Mouse (Mus musculus) embryonic facial prominence, embryonic 10.5 days (tissue): Measurements from ENCODE around the gene Lamc2. TPM values are rescaled to one million over a fixed set of nuclear protein-coding genes. Genes with fewer than 3 reads are reported as not detected.

ENCODE experiments used
- DNase-seq: peaks from one replicate; pipeline ENCODE4 v3.0.0-alpha.2; 2017; ENCODE audit warnings: low spot score
- H3K27ac ChIP-seq: fragments of 300-500 bp; sonication (generic); replicated peaks from 2 replicates; pipeline ENCODE4 v1.5.1; 2016; ENCODE audit warnings: mild to moderate bottlenecking
- H3K27me3 ChIP-seq: fragments of 300-500 bp; sonication (generic); replicated peaks from 2 replicates; pipeline ENCODE4 v1.6.1; 2016; ENCODE audit warnings: low read depth, mild to moderate bottlenecking; ENCODE audit not compliant: poor library complexity, severe bottlenecking
- H3K36me3 ChIP-seq: fragments of 300-500 bp; sonication (generic); replicated peaks from 2 replicates; pipeline ENCODE4 v1.6.1; 2016; ENCODE audit warnings: mild to moderate bottlenecking, moderate library complexity
- H3K4me1 ChIP-seq: fragments of 300-500 bp; sonication (generic); 2 replicates; pipeline ENCODE4 v1.6.1; 2016
- H3K4me3 ChIP-seq: fragments of 300-500 bp; sonication (generic); 2 replicates; pipeline ENCODE4 v1.5.1; 2016; ENCODE audit warnings: mild to moderate bottlenecking, moderate library complexity
- H3K9me3 ChIP-seq: fragments of 300-500 bp; sonication (generic); 2 replicates; pipeline ENCODE4 v1.6.1; 2016; ENCODE audit warnings: mild to moderate bottlenecking
- WGBS: fragments of 180-500 bp; shearing (Covaris S2); methylation state at CpG from one replicate; pipeline ENCODE4 v1.1.7; 2016; 5-methylcytosine and 5-hydroxymethylcytosine counted together
- polyA plus RNA-seq: library from polyadenylated mRNA; unstranded; fragments of >200 nt; fragmentation: Nextera tagmentation; extraction: Ambion mirVana; gene quantifications from 2 replicates; pipeline ENCODE4 v1.2.1, GENCODE M21; 2016

Gene Lamc2
- polyA plus RNA-seq, 1 experiment from 2014 or later, result 6.6 TPM

GRCm38 (mm10) chr1:153097017-153097675 is 89.1 kb downstream of the Lamc2 start:
- no peak for DNase-seq
- Histone ChIP-seq H3K4me3 (no peak overlapping the region), H3K9me3 (no peaks in the 10 kb centered on the region), H3K36me3 (no peaks in the 10 kb centered on the region), H3K4me1 (peaks cover 67% of the 10 kb centered on the region), H3K27ac (peak overlapping the region; percentile 48; the same call in 1 of the 2 replicates), H3K27me3 (peaks cover 19% of the 10 kb centered on the region)
- WGBS, result 87% methylated on average over 6 of the region's 6 CpGs

- DNase-seq, result peak; percentile 63
- H3K4me1 ChIP-seq, result peaks cover 73% of the 10 kb centered on the region
Observed at GRCm38 (mm10) chr1:153095826-153096727, 90.2 kb downstream of the Lamc2 start.

GRCm38 (mm10) chr1:153095328-153095727 is 90.9 kb downstream of the Lamc2 start:
- Histone ChIP-seq H3K4me3 (no peak overlapping the region), H3K9me3 (no peaks in the 10 kb centered on the region), H3K27me3 (peaks cover 19% of the 10 kb centered on the region), H3K27ac (no peak overlapping the region), H3K4me1 (peaks cover 73% of the 10 kb centered on the region), H3K36me3 (no peaks in the 10 kb centered on the region)
- DNase-seq, result no peak
- 38% methylated on average over 6 of the region's 6 CpGs for WGBS

More at GRCm38 (mm10) chr1:153095826-153096727, 90.2 kb downstream of the Lamc2 start:
- Histone ChIP-seq H3K4me3 (no peak overlapping the region), H3K9me3 (no peaks in the 10 kb centered on the region), H3K27ac (peak overlapping the region; percentile 48), H3K27me3 (peaks cover 19% of the 10 kb centered on the region), H3K36me3 (no peaks in the 10 kb centered on the region)
- WGBS, result 8% methylated on average over 16 of the region's 16 CpGs

DNA sequence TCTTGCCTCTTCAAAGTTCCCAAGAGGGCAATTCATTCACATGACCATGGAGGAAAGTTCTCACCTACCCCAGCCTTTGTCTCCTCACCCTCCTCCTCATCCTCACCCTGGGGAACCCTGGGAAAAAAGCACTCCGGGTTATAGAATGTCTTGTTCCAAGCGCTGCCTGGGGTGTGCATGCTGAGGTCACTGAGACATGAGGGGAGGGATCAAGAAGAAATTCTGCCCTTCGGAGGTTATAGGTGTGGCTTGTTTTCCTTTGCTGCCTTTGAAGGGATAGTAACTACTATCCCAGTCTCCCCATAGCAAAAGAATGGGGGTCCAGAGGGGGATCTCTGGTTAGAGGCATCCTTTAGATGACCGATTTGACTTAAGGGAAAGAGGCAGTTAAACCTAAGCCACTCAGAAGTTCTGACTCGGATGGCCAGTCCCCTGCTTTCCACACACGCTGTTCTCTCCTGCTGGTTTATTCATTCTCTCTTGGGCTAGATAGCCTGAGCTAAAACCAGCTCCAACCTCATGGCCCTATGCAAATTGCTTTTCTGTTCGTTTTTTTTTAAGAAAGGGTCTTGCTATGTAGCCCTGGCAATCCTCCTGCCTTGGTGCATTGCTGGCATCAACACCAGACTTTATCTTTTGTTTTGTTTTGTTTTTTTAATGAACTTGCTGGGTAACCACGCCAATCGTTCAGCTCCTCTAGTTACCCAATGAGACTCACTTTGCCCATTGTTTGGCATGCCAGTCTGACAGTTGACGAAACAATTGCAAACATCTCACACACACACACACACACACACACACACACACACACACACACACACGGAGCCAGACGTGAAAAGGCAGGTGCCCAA is 91.8 kb downstream of the Lamc2 start:
- Histone ChIP-seq H3K27ac (no peak overlapping the region), H3K27me3 (peaks cover 19% of the 10 kb centered on the region), H3K4me1 (peaks cover 75% of the 10 kb centered on the region), H3K9me3 (no peaks in the 10 kb centered on the region), H3K36me3 (no peaks in the 10 kb centered on the region), H3K4me3 (no peak overlapping the region)
- WGBS, result 38% methylated on average over 12 of the region's 12 CpGs
- DNase-seq, result no peak

- no peaks in the 10 kb centered on the region for H3K9me3 ChIP-seq
- H3K4me1 ChIP-seq, result peaks cover 69% of the 10 kb centered on the region
- no peak for DNase-seq
- WGBS, result 63% methylated on average over 4 of the region's 4 CpGs
- no peaks in the 10 kb centered on the region for H3K36me3 ChIP-seq
- H3K4me3 ChIP-seq, result no peak overlapping the region
- H3K27ac ChIP-seq, result no peak overlapping the region
- H3K27me3 ChIP-seq, result peaks cover 19% of the 10 kb centered on the region
Observed at GRCm38 (mm10) chr1:153093581-153093980, 92.7 kb downstream of the Lamc2 start.

DNA sequence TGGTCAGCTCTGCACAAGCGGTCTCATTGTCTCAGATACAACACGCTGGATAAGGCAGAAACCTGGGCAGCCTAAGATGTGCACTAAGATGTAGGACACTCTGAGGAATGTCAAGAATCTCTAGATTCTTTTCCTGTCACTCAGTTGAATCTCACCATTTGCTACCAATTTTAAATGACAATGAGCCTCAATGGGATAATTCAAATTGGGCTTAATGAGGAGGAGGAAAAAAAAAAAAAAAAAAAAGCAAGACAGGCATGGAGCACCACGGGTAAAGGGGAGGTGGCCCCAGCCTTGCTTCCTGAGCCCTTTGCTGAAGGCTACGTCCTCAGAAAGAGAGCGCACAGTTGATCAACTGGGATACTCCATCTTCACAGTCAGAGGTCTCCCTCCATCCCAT is 93.1 kb downstream of the Lamc2 start:
- DNase-seq, result no peak
- WGBS, result 44% methylated on average over 5 of the region's 5 CpGs
- Histone ChIP-seq H3K4me3 (no peak overlapping the region), H3K27me3 (peaks cover 19% of the 10 kb centered on the region), H3K9me3 (no peaks in the 10 kb centered on the region), H3K36me3 (no peaks in the 10 kb centered on the region), H3K4me1 (peaks cover 64% of the 10 kb centered on the region), H3K27ac (peak overlapping the region; percentile 40)

DNA sequence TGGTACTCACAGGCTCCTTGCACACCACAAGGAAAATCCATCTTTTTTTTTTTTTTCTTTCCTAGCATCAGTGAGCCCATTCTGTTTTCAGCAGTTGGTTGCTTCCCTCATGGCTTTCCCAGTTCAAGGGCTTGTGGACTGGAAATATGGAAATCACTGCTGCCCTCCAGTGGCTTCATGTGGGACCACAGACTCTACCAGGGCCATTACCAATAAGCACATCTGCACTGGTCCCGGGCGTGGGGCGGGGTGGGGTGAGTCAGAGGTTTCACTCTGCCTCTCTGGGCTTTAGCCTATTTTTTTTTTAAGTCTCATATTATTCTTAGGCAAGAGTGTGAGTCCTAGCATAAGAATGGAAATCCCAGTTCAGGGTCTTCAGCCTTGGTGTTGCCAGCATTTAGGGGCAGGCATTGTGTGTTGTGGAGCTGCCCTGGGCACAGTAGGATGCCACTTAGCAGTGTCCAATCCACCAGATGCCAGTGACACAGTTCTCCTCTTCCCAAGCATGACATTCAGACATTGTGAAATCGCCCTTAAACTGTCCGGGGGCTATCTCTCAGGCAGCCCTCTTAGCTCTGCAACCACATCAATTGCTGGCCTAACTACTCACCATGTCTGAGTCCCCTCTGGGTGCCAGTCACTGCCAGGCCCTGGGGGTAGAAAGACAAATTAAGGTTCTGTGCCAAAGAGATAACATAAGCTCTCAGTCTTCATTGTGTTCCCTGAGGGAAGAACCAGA is 93.8 kb downstream of the Lamc2 start:
- no peaks in the 10 kb centered on the region for H3K36me3 ChIP-seq
- H3K4me3 ChIP-seq, result no peak overlapping the region
- H3K27me3 ChIP-seq, result peaks cover 19% of the 10 kb centered on the region
- WGBS, result 48% methylated on average over 5 of the region's 5 CpGs
- peak overlapping the region; percentile 60 for H3K27ac ChIP-seq
- peak; percentile 80 for DNase-seq
- peaks cover 63% of the 10 kb centered on the region for H3K4me1 ChIP-seq
- no peaks in the 10 kb centered on the region for H3K9me3 ChIP-seq

DNA sequence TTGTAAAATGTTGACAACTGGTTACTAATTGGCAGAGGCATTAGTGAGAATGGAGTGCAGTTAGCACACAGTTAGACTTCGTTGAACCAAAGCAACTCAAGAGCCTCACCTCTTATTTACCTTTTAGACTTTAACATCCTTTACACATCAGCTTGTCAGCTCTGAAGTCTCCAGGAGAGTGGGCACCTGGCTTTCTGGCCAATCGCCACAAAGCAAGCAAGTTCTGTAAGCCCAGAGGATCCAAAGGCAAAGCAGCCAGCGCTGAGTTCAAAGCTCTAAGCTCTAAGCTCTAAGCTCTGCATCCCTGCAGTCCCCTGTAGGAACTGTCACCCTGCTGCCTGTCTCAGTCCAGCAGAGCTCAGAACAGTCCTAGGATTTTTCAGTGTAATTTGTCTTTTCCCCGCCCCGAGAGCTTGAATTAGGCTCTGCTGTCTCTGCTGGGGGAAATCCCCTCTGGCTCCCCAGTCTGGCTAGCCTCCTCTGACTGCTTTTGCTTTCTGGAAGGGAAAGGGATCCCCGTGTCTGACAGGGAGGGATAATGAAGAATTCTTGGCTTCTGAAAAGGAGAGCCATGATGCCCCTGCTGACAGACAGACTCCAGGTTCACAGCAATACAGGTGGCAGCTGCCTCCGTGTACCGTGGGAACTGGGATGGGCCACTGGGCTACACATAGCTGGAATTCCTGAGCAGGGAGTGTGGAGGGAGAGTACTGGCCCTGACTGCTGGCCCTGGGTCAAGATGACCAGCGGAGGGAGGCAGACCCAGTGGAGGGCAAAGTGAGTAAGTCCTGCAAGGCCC is 94.6 kb downstream of the Lamc2 start:
- Histone ChIP-seq H3K9me3 (no peaks in the 10 kb centered on the region), H3K27ac (peak overlapping the region; percentile 60), H3K27me3 (peaks cover 19% of the 10 kb centered on the region), H3K36me3 (no peaks in the 10 kb centered on the region), H3K4me1 (peaks cover 60% of the 10 kb centered on the region), H3K4me3 (no peak overlapping the region)
- peak; percentile 42 for DNase-seq
- WGBS, result 28% methylated on average over 9 of the region's 9 CpGs

GRCm38 (mm10) chr1:153090807-153091206 is 95.4 kb downstream of the Lamc2 start:
- DNase-seq, result no peak
- peaks cover 57% of the 10 kb centered on the region for H3K4me1 ChIP-seq
- 75% methylated on average over 4 of the region's 4 CpGs for WGBS

DNA sequence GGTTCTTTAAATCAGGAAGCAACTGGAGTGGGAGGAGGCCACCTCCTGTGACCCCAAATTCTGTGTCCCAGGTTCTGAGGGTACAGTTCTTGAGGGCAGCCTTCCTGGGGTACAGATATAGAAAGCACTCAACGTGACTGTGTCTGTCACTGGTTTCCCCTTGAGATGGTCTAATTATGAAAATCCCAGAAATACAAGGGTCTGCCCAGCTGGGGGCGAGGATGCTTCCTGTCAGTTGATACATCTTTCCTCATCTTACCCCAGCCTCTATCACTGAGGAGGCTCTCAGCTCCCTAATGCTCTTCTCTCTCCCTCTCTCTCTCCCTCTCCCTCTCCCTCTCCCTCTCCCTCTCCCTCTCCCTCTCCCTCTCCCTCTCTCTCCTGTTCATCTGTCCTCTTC is 96.2 kb downstream of the Lamc2 start:
- Histone ChIP-seq H3K27me3 (peaks cover 16% of the 10 kb centered on the region), H3K4me3 (no peak overlapping the region), H3K9me3 (no peaks in the 10 kb centered on the region), H3K27ac (no peak overlapping the region), H3K4me1 (peaks cover 51% of the 10 kb centered on the region), H3K36me3 (no peaks in the 10 kb centered on the region)
- WGBS, result 82% methylated on average over 2 of the region's 2 CpGs
- DNase-seq, result no peak

More at GRCm38 (mm10) chr1:153090807-153091206, 95.4 kb downstream of the Lamc2 start:
- Histone ChIP-seq H3K27me3 (peaks cover 19% of the 10 kb centered on the region), H3K4me3 (no peak overlapping the region), H3K9me3 (no peaks in the 10 kb centered on the region), H3K36me3 (no peaks in the 10 kb centered on the region), H3K27ac (0 out of 2 replicates have a peak overlapping the region, but pooled peaks have one; percentile 24)

DNA sequence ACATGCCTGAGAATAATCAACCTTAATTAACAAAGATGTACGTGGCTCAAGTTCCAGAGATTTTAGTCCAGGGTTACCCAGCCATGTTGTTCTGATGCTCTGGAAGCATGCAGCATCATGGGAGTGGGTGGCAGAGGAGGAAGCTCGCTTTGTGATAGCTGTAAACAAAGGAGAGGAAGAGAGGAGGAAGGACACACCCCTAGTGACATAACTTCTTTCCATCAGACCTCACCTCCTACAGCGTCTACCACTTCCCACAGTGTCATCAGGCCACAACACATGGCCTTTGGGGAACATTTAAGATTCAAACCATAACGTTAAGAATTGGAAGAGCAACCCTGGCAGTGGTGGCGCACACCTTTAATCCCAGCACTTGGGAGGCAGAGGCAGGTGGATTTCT is 98.5 kb downstream of the Lamc2 start:
- no peak for DNase-seq
- Histone ChIP-seq H3K36me3 (no peaks in the 10 kb centered on the region), H3K4me1 (peaks cover 29% of the 10 kb centered on the region), H3K9me3 (no peaks in the 10 kb centered on the region), H3K27me3 (no peaks in the 10 kb centered on the region), H3K4me3 (no peak overlapping the region), H3K27ac (no peak overlapping the region)
- WGBS, result 88% methylated on average over 5 of the region's 5 CpGs
